Mouse (Mus musculus) liver, embryonic 11.5 days (tissue): ENCODE measurements around the gene Gm49345. TPM values are rescaled to one million over a fixed set of nuclear protein-coding genes. Genes with fewer than 3 reads are reported as not detected.
A peak's percentile ranks its signal among the peaks of the same experiment; 100 is the strongest.
"Not testable (repeated sequence)": the region's sequence is repeated elsewhere in the genome, so short reads cannot be mapped to it uniquely, and the experiment has no call there.

Experiments
- ATAC-seq: fragments of 200-750 bp; cut with Nextera tagmentation; replicated peaks from 2 replicates; pipeline ENCODE4 v1.8.0; 2017; ENCODE audit warnings: moderate number of reproducible peaks, mild to moderate bottlenecking, moderate TSS enrichment, moderate library complexity; ENCODE audit not compliant: low FRiP score
- DNase-seq: peaks from one replicate; pipeline ENCODE4 v3.0.0-alpha.2; 2017; ENCODE audit warnings: low spot score
- H3K27ac ChIP-seq: fragments of 300-500 bp; sonication (generic); 2 replicates; pipeline ENCODE4 v1.5.1; 2014; ENCODE audit warnings: mild to moderate bottlenecking, low read depth, low read length, control low read depth
- H3K27me3 ChIP-seq: fragments of 300-500 bp; sonication (generic); replicated peaks from 2 replicates; pipeline ENCODE4 v1.6.1; 2014; ENCODE audit warnings: low read length, mixed read lengths; ENCODE audit not compliant: control insufficient read depth, insufficient read depth
- H3K36me3 ChIP-seq: fragments of 300-500 bp; sonication (generic); 2 replicates; pipeline ENCODE4 v1.6.1; 2014; ENCODE audit warnings: mild to moderate bottlenecking, low read length, moderate library complexity, mixed read lengths; ENCODE audit not compliant: control insufficient read depth, insufficient read depth
- H3K4me1 ChIP-seq: fragments of 300-500 bp; sonication (generic); replicated peaks from 2 replicates; pipeline ENCODE4 v1.6.1; 2014; ENCODE audit warnings: low read length, mixed read lengths; ENCODE audit not compliant: control insufficient read depth, insufficient read depth
- H3K4me2 ChIP-seq: fragments of 300-500 bp; sonication (generic); 2 replicates; pipeline ENCODE4 v1.6.1; 2014; ENCODE audit warnings: mild to moderate bottlenecking, control low read depth, moderate library complexity
- H3K4me3 ChIP-seq: fragments of 300-500 bp; sonication (generic); 2 replicates; pipeline ENCODE4 v1.5.1; 2014; ENCODE audit warnings: low read depth, low read length, control low read depth
- H3K9ac ChIP-seq: fragments of 300-500 bp; sonication (generic); 2 replicates; pipeline ENCODE4 v1.6.1; 2014; ENCODE audit warnings: low read depth, low read length, control low read depth
- H3K9me3 ChIP-seq: fragments of 300-500 bp; sonication (generic); 2 replicates; pipeline ENCODE4 v1.6.1; 2016; ENCODE audit warnings: low read length, inconsistent platforms, mixed read lengths; ENCODE audit not compliant: control insufficient read depth
- WGBS: fragments of 180-500 bp; shearing (Covaris S2); extraction: QIAGEN DNeasy Blood & Tissue Kit; methylation state at CpG from one replicate; pipeline ENCODE4 v1.1.7; 2014; 5-methylcytosine and 5-hydroxymethylcytosine counted together
- polyA plus RNA-seq: library from polyadenylated mRNA; unstranded; fragments of >200 nt; fragmentation: Nextera tagmentation; extraction: Ambion mirVana; gene quantifications from 2 replicates; pipeline ENCODE4 v1.2.1, GENCODE M21; 2014

Gene Gm49345
- polyA plus RNA-seq: not detected in 2 replicates

DNA sequence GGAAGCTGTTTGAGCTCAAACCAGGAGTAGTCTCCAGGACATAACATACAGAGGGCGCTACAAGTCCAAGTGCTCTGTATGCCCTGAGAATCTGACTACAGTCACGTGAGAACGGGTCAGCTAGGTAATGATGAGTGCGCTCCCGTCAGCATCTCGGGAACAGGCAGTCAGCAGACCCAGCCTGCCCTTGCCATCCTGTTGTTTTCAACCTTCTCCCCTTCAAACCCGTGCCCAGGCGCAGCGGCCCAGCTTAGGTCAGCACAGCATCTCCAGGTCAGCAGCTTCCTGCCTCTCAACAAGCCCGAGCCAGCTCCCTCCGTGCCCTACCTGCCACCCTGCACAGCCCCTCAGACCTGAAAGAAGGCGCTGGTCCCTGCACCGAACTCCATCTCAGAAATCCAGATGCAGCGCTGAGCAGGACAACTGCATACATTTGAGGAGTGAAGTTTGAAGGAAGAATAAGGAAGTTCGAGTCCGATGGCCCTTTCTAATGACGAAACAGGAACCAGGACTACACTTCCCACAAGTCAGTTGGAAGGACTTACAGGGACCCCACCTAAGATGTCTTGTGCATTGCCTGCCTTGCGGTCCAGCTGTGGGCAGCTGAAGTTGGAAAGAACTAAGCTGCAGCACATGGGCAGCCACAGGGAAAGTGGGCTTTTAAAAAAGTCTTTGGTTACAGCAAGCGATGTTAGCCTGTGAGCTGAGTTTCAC is at the start of gene Gm49345, which contains the start of gene Zfp729a:
Gene Gm49345, minus strand, starts transcription at position 476 of the 714 bp plus-strand sequence.
Gene Zfp729a, minus strand, starts transcription at position 498 of the 714 bp plus-strand sequence.
- H3K9ac ChIP-seq: peak within 1 kb of the TSS; percentile 78
- no peak within 1 kb of the TSS for H3K27ac ChIP-seq
- under 1% methylated on average over 19 of the region's 19 CpGs for WGBS
- DNase-seq (peak; percentile 81), ATAC-seq (peak; percentile 98)
- no peaks in the 10 kb centered on the region for H3K9me3 ChIP-seq
- H3K27me3 ChIP-seq: no peaks in the 10 kb centered on the region
- no peaks in the 10 kb centered on the region for H3K4me1 ChIP-seq
- H3K36me3 ChIP-seq: no peaks in the 10 kb centered on the region
- H3K4me2 ChIP-seq: peak within 1 kb of the TSS; percentile 61
- peak within 1 kb of the TSS; percentile 69 for H3K4me3 ChIP-seq

DNA sequence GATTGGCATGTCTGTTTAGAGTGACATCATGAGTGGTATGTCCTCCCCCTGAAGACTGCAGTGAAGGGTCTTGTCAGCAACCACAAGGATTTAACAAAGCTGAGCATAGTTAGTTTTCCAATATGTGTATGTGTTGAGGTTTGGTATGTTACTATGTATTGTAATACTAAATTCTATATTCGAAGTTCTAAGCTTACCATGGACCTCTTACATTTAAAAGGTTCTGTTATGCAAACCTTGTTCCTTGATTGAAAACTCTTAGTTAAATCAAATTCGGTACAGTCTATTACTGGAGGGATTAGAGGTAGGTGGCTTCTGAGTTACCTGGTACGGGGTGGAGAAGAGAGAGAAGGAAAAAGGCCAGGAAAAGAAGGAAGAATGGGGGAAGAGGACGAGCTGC is 49.4 kb upstream of the Gm49345 start, which contains the start of gene Zfp738:
Gene Zfp738, minus strand, starts transcription at position 101 of the 400 bp plus-strand sequence.
- Histone ChIP-seq H3K4me3 (no peak within 1 kb of the TSS), H3K27ac (no peak within 1 kb of the TSS), H3K9ac (no peak within 1 kb of the TSS), H3K36me3 (no peaks in the 10 kb centered on the region), H3K27me3 (no peaks in the 10 kb centered on the region), H3K4me2 (no peak within 1 kb of the TSS), H3K4me1 (no peaks in the 10 kb centered on the region), H3K9me3 (no peaks in the 10 kb centered on the region)
- ATAC-seq (no peak), DNase-seq (no peak)
- WGBS: 83% methylated on average over 4 of the region's 4 CpGs

DNA sequence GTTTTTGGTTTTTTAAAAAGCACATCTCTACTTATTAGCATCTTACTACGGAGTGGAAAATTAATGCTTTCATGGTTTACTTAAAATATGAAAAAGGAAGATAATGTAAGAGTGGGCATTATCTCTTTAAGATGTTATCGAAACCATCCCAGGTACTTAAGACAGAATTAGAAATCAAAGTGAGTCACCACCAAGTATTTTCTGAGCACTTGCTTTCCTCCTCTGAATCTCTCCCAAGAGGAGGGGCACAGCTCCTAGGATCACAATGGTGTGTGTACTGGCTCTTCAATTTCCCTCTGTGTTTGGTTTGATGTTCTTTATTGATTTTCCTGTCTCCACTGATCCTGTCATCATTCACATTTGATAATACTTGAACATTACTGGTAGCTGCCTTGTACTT is 46.3 kb upstream of the Gm49345 start:
- ATAC-seq: 0 out of 2 replicates have a peak, but pooled peaks have one; percentile 6
- not testable (repeated sequence) for H3K27ac ChIP-seq, H3K4me1 ChIP-seq, DNase-seq, H3K9ac ChIP-seq, H3K36me3 ChIP-seq, H3K27me3 ChIP-seq, H3K9me3 ChIP-seq
- Histone ChIP-seq H3K4me2 (peak overlapping the region; percentile 71), H3K4me3 (peak overlapping the region; percentile 71)
- 79% methylated on average over 2 of the region's 2 CpGs for WGBS

DNA sequence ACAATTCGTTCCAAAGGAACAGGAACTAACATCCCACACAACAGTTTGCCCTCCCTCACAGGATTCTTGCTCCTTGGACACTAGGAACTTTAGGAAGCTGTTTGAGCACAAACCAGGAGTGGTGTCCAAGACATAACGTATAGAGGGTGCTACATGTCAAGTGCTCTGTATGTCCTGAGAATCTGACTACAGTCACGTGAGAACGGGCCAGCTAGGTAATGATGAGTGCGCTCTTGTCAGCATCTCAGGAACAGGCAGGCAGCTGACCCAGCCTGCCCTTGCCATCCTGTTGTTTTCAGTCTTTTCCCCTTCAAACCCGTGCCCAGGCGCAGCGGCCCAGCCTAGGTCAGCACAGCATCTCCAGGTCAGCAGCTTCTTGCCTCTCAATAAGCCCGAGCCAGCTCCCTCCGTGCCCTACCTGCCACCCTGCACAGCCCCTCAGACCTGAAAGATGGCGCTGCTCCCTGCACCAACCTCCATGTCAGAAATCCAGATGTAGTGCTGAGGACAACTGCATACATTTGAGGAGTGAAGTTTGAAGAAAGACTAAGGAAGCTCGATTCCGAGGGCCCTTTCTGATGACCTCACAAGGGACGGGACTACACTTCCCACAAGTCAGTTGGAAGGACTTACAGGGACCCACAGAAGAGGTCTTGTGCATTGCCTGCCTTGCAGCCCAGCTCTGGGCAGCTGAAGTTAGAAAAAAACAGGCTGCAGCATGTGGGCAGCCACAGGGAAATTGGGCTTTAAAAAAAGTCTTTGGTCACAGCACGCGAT is 45.6 kb upstream of the Gm49345 start:
- not testable (repeated sequence) for H3K36me3 ChIP-seq, H3K9me3 ChIP-seq, H3K4me1 ChIP-seq, H3K27me3 ChIP-seq, H3K27ac ChIP-seq
- WGBS: 18% methylated on average over 16 of the region's 16 CpGs
- Histone ChIP-seq H3K4me2 (peak overlapping the region; percentile 71), H3K9ac (peak overlapping the region; percentile 78), H3K4me3 (peak overlapping the region; percentile 71)
- DNase-seq: peak; percentile 66
- ATAC-seq: peak; percentile 100

- Histone ChIP-seq H3K4me3 (no peak overlapping the region), H3K9me3 (no peaks in the 10 kb centered on the region), H3K27ac (no peak overlapping the region), H3K4me2 (no peak overlapping the region), H3K9ac (no peak overlapping the region), H3K27me3 (no peaks in the 10 kb centered on the region), H3K4me1 (no peaks in the 10 kb centered on the region), H3K36me3 (no peaks in the 10 kb centered on the region; the same call in 1 of the 2 replicates)
- WGBS: 64% methylated on average over 2 of the region's 2 CpGs
- DNase-seq (no peak), ATAC-seq (no peak)
Measured at GRCm38 (mm10) chr13:67674902-67675301, 37.3 kb upstream of the Gm49345 start.

GRCm38 (mm10) chr13:67652496-67652895 is 14.9 kb upstream of the Gm49345 start:
- Histone ChIP-seq H3K4me3 (no peak overlapping the region), H3K27me3 (no peaks in the 10 kb centered on the region), H3K36me3 (no peaks in the 10 kb centered on the region), H3K4me2 (no peak overlapping the region), H3K27ac (no peak overlapping the region), H3K4me1 (no peaks in the 10 kb centered on the region), H3K9ac (no peak overlapping the region), H3K9me3 (no peaks in the 10 kb centered on the region)
- WGBS: 58% methylated on average over 3 of the region's 3 CpGs
- DNase-seq: no peak
- no peak for ATAC-seq

DNA sequence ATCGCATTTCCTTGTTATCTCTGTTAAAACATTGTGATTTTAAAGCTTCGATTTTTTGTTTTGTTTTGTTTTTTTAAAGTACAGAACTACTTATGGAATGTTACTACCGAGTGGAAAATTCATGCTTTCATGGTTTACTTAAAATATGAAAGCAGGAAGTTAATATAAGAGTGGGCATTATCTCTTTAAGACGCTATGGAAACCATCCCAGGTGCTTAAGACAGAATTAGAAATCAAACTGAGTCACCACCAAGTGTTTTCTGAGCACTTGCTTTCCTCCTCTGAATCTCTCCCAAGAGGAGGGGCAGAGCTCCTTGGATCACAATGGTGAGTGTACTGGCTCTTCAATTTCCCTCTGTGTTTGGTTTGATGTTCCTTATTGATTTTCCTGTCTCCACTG is 27.5 kb downstream of the Gm49345 start:
- H3K9ac ChIP-seq: no peak overlapping the region
- no peaks in the 10 kb centered on the region for H3K27me3 ChIP-seq
- ATAC-seq (no peak), DNase-seq (no peak)
- H3K4me1 ChIP-seq: no peaks in the 10 kb centered on the region; the same call in 1 of the 2 replicates
- H3K27ac ChIP-seq: no peak overlapping the region
- H3K36me3 ChIP-seq: no peaks in the 10 kb centered on the region
- peak overlapping the region; percentile 81; the same call in 1 of the 2 replicates for H3K4me3 ChIP-seq
- 0 out of 2 replicates have a peak, but pooled peaks cover 3% of the 10 kb centered on the region for H3K9me3 ChIP-seq
- no peak overlapping the region; the same call in 1 of the 2 replicates for H3K4me2 ChIP-seq
- WGBS: 77% methylated on average over 4 of the region's 4 CpGs

DNA sequence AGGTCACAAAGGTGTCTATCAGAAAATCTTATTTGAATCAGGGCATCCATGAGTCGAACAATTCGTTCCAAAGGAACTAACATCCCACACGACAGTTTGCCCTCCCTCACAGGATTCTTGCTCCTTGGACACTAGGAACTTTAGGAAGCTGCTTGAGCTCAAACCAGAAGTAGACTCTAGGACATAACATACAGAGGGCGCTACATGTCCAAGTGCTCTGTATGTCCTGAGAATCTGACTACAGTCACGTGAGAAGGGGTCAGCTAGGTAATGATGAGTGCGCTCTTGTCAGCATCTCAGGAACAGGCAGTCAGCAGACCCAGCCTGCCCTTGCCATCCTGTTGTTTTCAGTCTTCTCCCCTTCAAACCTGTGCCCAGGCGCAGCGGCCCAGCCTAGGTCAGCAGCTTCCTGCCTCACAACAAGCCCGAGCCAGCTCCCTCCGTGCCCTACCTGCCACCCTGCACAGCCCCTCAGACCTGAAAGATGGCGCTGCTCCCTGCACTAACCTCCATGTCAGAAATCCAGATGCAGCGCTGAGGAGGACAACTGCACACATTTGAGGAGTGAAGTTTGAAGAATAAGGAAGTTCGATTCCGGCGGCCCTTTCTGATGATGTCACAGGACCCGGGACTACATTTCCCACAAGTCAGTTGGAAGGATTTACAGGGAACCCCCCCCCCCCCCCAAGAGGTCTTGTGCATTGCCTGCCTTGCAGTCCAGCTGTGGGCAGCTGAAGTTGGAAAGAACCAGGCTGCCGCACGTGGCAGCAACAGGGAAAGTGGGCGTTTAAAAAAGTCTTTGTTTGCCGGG is 28.3 kb downstream of the Gm49345 start, which contains the start of gene Zfp729b:
Gene Zfp729b, minus strand, starts transcription at position 642 of the 811 bp plus-strand sequence.
- Histone ChIP-seq H3K4me1 (no peaks in the 10 kb centered on the region; the same call in 1 of the 2 replicates), H3K27ac (peak within 1 kb of the TSS; percentile 38; the same call in 1 of the 2 replicates), H3K9me3 (0 out of 2 replicates have a peak, but pooled peaks cover 3% of the 10 kb centered on the region), H3K9ac (peak within 1 kb of the TSS; percentile 76), H3K36me3 (no peaks in the 10 kb centered on the region), H3K27me3 (no peaks in the 10 kb centered on the region), H3K4me3 (peak within 1 kb of the TSS; percentile 81), H3K4me2 (peak within 1 kb of the TSS; percentile 64)
- ATAC-seq (peak; percentile 91), DNase-seq (peak; percentile 85)
- WGBS: 3% methylated on average over 20 of the region's 20 CpGs
